Mouse (Mus musculus) kidney, adult 8-10 months (tissue): ENCODE results near the gene Trmt2a.

Source experiments
- DNase-seq, 2 experiments: peaks; one replicate each; pipeline ENCODE4 v3.0.0; 2022

Trmt2a gene

GRCm38 (mm10) chr16:18248433-18249363 lies at the start of gene Trmt2a, which contains the start of gene Ranbp1:
TSS of gene Trmt2a (plus strand) at chr16:18248679.
TSS of gene Ranbp1 (minus strand) at chr16:18248732.
- DNase-seq, result peak; percentile 97

GRCm38 (mm10) chr16:18200062-18200461 lies 48.4 kb upstream of the Trmt2a start:
- no peak for DNase-seq

GRCm38 (mm10) chr16:18201620-18202019 lies 46.9 kb upstream of the Trmt2a start:
- DNase-seq, result no peak

GRCm38 (mm10) chr16:18202061-18202460 lies 46.4 kb upstream of the Trmt2a start:
- DNase-seq, result no peak

GRCm38 (mm10) chr16:18203430-18204091 lies 44.9 kb upstream of the Trmt2a start:
- no peak for DNase-seq

- DNase-seq, result peak; percentile 32 to 76
Observed at GRCm38 (mm10) chr16:18210701-18211416, 37.6 kb upstream of the Trmt2a start.

GRCm38 (mm10) chr16:18211417-18212171 lies 36.9 kb upstream of the Trmt2a start:
- DNase-seq, result peak; percentile 66 to 86

GRCm38 (mm10) chr16:18213689-18214088 lies 34.8 kb upstream of the Trmt2a start:
- DNase-seq, result no peak

- DNase-seq, result no peak
Observed at GRCm38 (mm10) chr16:18214858-18215257, 33.6 kb upstream of the Trmt2a start.

GRCm38 (mm10) chr16:18217579-18217978 lies 30.9 kb upstream of the Trmt2a start, which contains the start of gene Ccdc188:
TSS of gene Ccdc188 (plus strand) at chr16:18217879.
- DNase-seq, result no peak

GRCm38 (mm10) chr16:18218580-18218996 lies 29.9 kb upstream of the Trmt2a start:
- no peak for DNase-seq

GRCm38 (mm10) chr16:18220001-18220400 lies 28.5 kb upstream of the Trmt2a start:
- no peak for DNase-seq

GRCm38 (mm10) chr16:18220856-18221542 lies 27.5 kb upstream of the Trmt2a start:
- DNase-seq, result no peak

- no peak for DNase-seq
Observed at GRCm38 (mm10) chr16:18221543-18221898, 27.0 kb upstream of the Trmt2a start.

- no peak for DNase-seq
Observed at GRCm38 (mm10) chr16:18222188-18222587, 26.3 kb upstream of the Trmt2a start.

- DNase-seq, result no peak
Observed at GRCm38 (mm10) chr16:18227187-18227586, 21.3 kb upstream of the Trmt2a start.

- no peak for DNase-seq
Observed at GRCm38 (mm10) chr16:18227897-18228422, 20.5 kb upstream of the Trmt2a start.

- no peak for DNase-seq
Observed at GRCm38 (mm10) chr16:18228856-18229255, 19.6 kb upstream of the Trmt2a start.

- DNase-seq, result no peak
Observed at GRCm38 (mm10) chr16:18229622-18230021, 18.9 kb upstream of the Trmt2a start.

GRCm38 (mm10) chr16:18230617-18231016 lies 17.9 kb upstream of the Trmt2a start:
- DNase-seq, result no peak

- DNase-seq, result no peak
Observed at GRCm38 (mm10) chr16:18231047-18231446, 17.4 kb upstream of the Trmt2a start.

- no peak for DNase-seq
Observed at GRCm38 (mm10) chr16:18231451-18231850, 17.0 kb upstream of the Trmt2a start.
